ENCODE assay signal across 9 mouse cellular contexts in genomic region chr13:74009791-74010614, GRCm38 (mm10). TPM values are rescaled to one million over a fixed set of nuclear protein-coding genes. Genes with fewer than 3 reads are reported as not detected.
A peak's percentile ranks its signal among the peaks of the same experiment; 100 is the strongest.
DNase-seq lines count a peak whose midpoint lies in the region; ATAC-seq and TF ChIP-seq lines count a peak whose summit lies in the region.
"Had no signal": no experiment of that assay in that cellular context is flagged by ENCODE, and none has a peak within 500 bp of the region (broad histone marks: within the 10 kb centered on the region; RNA-seq: fewer than 3 reads in every experiment).

No protein-coding gene starts in this region.

- peak; percentile 57 for DNase-seq in adrenal gland, adult 8-10 months
- peak; percentile 83 for DNase-seq in embryonic facial prominence, embryonic 11.5 days (ENCODE audit: low spot score)
- DNase-seq in heart, adult 2 months = peak; percentile 82 to 84
- DNase-seq in kidney, adult 18-20 months = peak; percentile 71
- DNase-seq in limb, embryonic 10.5 days (ENCODE audit: low spot score) = peak; percentile 77
- peak; percentile 75 for DNase-seq in midbrain, embryonic 10.5 days (ENCODE audit: low spot score)

- H3K4me2 ChIP-seq in embryonic facial prominence, embryonic 11.5 days (ENCODE audit: low read depth, low read length) = peak overlapping the region; percentile 97

- ATAC-seq in embryonic facial prominence, embryonic 11.5 days (replicated peaks; ENCODE audit: insufficient number of reproducible peaks, low FRiP score, low TSS enrichment, low read depth) = peak; percentile 17; the same call in 1 of the 2 replicates
- no peak for ATAC-seq in monocyte, adult 5-6 weeks (replicated peaks; ENCODE audit: insufficient number of reproducible peaks, low FRiP score, low TSS enrichment, poor library complexity, severe bottlenecking)

- H3K9me3 ChIP-seq in embryonic facial prominence, embryonic 11.5 days (replicated peaks; ENCODE audit: control insufficient read depth, low read length) = no peaks in the 10 kb centered on the region
- H3K9me3 ChIP-seq in limb, embryonic 10.5 days (replicated peaks) = no peaks in the 10 kb centered on the region
- H3K9me3 ChIP-seq in midbrain, embryonic 10.5 days (replicated peaks) = no peaks in the 10 kb centered on the region

- no peak overlapping the region for H3K27ac ChIP-seq in embryonic facial prominence, embryonic 11.5 days (replicated peaks; ENCODE audit: low read depth, low read length)
- peak overlapping the region; percentile 93 for H3K27ac ChIP-seq in heart, adult 2 months
- H3K27ac ChIP-seq in limb, embryonic 10.5 days = no peak overlapping the region; the same call in 1 of the 2 replicates
- H3K27ac ChIP-seq in midbrain, embryonic 10.5 days (replicated peaks) = peak overlapping the region; percentile 70
- peak overlapping the region; percentile 10; the same call in 1 of the 2 replicates for H3K27ac ChIP-seq in small intestine, adult 2 months (ENCODE audit: insufficient read depth, low read depth, low read length)

- TF ChIP-seq POLR2A in heart, adult 2 months (IDR thresholded peaks at IDR 0.05; ENCODE audit: insufficient read depth, low read depth, low read length) = no peak; the same call in 1 of the 2 replicates
- no peak for TF ChIP-seq POLR2A in small intestine, adult 2 months (IDR thresholded peaks at IDR 0.05; ENCODE audit: low read depth, low read length)

- TF ChIP-seq CTCF in heart, adult 2 months (IDR thresholded peaks at IDR 0.05) = no peak
- TF ChIP-seq CTCF in small intestine, adult 2 months (IDR thresholded peaks at IDR 0.05; ENCODE audit: extremely low read depth, insufficient read length, insufficient replicate concordance, low read depth, low read length) = no peak

- no peaks in the 10 kb centered on the region for H3K36me3 ChIP-seq in embryonic facial prominence, embryonic 11.5 days (replicated peaks; ENCODE audit: control insufficient read depth, insufficient read depth, low read depth, low read length)
- no peaks in the 10 kb centered on the region; the same call in 1 of the 2 replicates for H3K36me3 ChIP-seq in heart, adult 2 months (ENCODE audit: control insufficient read depth, insufficient read depth, low read length)
- H3K36me3 ChIP-seq in limb, embryonic 10.5 days = no peaks in the 10 kb centered on the region
- no peaks in the 10 kb centered on the region for H3K36me3 ChIP-seq in midbrain, embryonic 10.5 days
- H3K36me3 ChIP-seq in small intestine, adult 2 months (ENCODE audit: control insufficient read depth, insufficient read depth, low read length) = no peaks in the 10 kb centered on the region

- under 1% methylated on average over 55 of the region's 55 CpGs for WGBS in embryonic facial prominence, embryonic 11.5 days
- 1% methylated on average over 55 of the region's 55 CpGs for WGBS in heart, adult 2 months
- 2% methylated on average over 55 of the region's 55 CpGs for whole genome bisulfite sequencing in limb, embryonic 10.5 days
- under 1% methylated on average over 53 of the region's 55 CpGs for WGBS in midbrain, embryonic 10.5 days
- WGBS in small intestine, adult 2 months = 1% methylated on average over 55 of the region's 55 CpGs

- H3K79me2 ChIP-seq in heart, adult 2 months (replicated peaks; ENCODE audit: control insufficient read depth, insufficient read depth, low read length) = peaks cover 6% of the 10 kb centered on the region

- intact Hi-C loops in heart, adult 2 months (cut with DNase I) = loop anchor here (1.0 to 2.0 kb wide), 4 partner anchors 17 to 52 kb away; partner anchors contain the start of gene Cep72

- H3K4me1 ChIP-seq in embryonic facial prominence, embryonic 11.5 days (ENCODE audit: control insufficient read depth, insufficient read depth, low read length) = no peaks in the 10 kb centered on the region
- peaks cover 11% of the 10 kb centered on the region for H3K4me1 ChIP-seq in heart, adult 2 months (ENCODE audit: control insufficient read depth, insufficient read depth, low read length)
- H3K4me1 ChIP-seq in limb, embryonic 10.5 days = peaks cover 24% of the 10 kb centered on the region
- peaks cover 23% of the 10 kb centered on the region for H3K4me1 ChIP-seq in midbrain, embryonic 10.5 days
- H3K4me1 ChIP-seq in small intestine, adult 2 months (ENCODE audit: control insufficient read depth, insufficient read depth, insufficient read length, low read length) = no peaks in the 10 kb centered on the region; the same call in none of the 2 replicates

- 0 out of 2 replicates have a peak, but pooled peaks have one; percentile 26 for TF ChIP-seq EP300 in heart, adult 2 months (IDR thresholded peaks at IDR 0.05; ENCODE audit: insufficient read depth, low read depth, low read length)

- peaks cover 13% of the 10 kb centered on the region; the same call in 1 of the 2 replicates for H3K27me3 ChIP-seq in embryonic facial prominence, embryonic 11.5 days (ENCODE audit: control insufficient read depth, insufficient read depth, low read length)
- no peaks in the 10 kb centered on the region for H3K27me3 ChIP-seq in heart, adult 2 months (ENCODE audit: control insufficient read depth, insufficient read depth, low read length)
- peaks cover 65% of the 10 kb centered on the region for H3K27me3 ChIP-seq in limb, embryonic 10.5 days (ENCODE audit: low read depth, poor library complexity, severe bottlenecking)
- peaks cover 51% of the 10 kb centered on the region for H3K27me3 ChIP-seq in midbrain, embryonic 10.5 days (ENCODE audit: low read depth, poor library complexity, severe bottlenecking)
- no peaks in the 10 kb centered on the region for H3K27me3 ChIP-seq in small intestine, adult 2 months (ENCODE audit: control insufficient read depth, insufficient read depth, low read length)

- H3K9ac ChIP-seq in embryonic facial prominence, embryonic 11.5 days (replicated peaks; ENCODE audit: low read length) = peak overlapping the region; percentile 22
- peak overlapping the region; percentile 71 for H3K9ac ChIP-seq in heart, adult 2 months (ENCODE audit: low read depth, low read length)

- peak overlapping the region; percentile 38 for H3K4me3 ChIP-seq in embryonic facial prominence, embryonic 11.5 days (ENCODE audit: low read depth, low read length)
- peak overlapping the region; percentile 59 for H3K4me3 ChIP-seq in heart, adult 2 months
- peak overlapping the region; percentile 64 for H3K4me3 ChIP-seq in limb, embryonic 10.5 days
- H3K4me3 ChIP-seq in midbrain, embryonic 10.5 days = peak overlapping the region; percentile 68
- H3K4me3 ChIP-seq in small intestine, adult 2 months (ENCODE audit: low read depth, low read length) = peak overlapping the region; percentile 65

RNA-seq across cellular contexts. Expression of gene Tppp, which starts 0.8 kb away (rescaled TPM):
- total RNA-seq in adrenal gland, adult 8-10 months (2022) = 10 to 100 TPM in 3 of 4 experiments, 1 to 10 TPM in 1; 8.2 to 16.4 (median 14.6) TPM
- polyA plus RNA-seq in embryonic facial prominence, embryonic 11.5 days (2014; fragmentation: Nextera tagmentation; extraction: Ambion mirVana) = 1.7 and 1.8 TPM in 2 replicates
- total RNA-seq in heart, adult 2 months (2021) = 10 to 100 TPM; 14.3 to 15.6 TPM
- 13.3 and 24.5 TPM in 2 replicates for polyA plus RNA-seq in heart, adult 2 months (2012; rRNA removed)
- 0.20 and 0.25 TPM in 2 replicates for polyA plus RNA-seq in limb, embryonic 10.5 days (2016; fragmentation: Nextera tagmentation; extraction: Ambion mirVana)
- polyA plus RNA-seq in midbrain, embryonic 10.5 days (2016; fragmentation: Nextera tagmentation; extraction: Ambion mirVana) = 1.00 and 1.9 TPM in 2 replicates
- polyA plus RNA-seq in small intestine, adult 2 months (2012; rRNA removed) = 3.2 and 9.9 TPM in 2 replicates
- 2.7 to 5.5 TPM (median 3.5 TPM) in 3 replicates for total RNA-seq in monocyte, adult 5-6 weeks (2017)

RNA-seq across cellular contexts. Expression of gene Zdhhc11, which starts 46.4 kb away (rescaled TPM):
- total RNA-seq in adrenal gland, adult 8-10 months (2022) = not detected
- not detected in 2 replicates for polyA plus RNA-seq in embryonic facial prominence, embryonic 11.5 days (2014; fragmentation: Nextera tagmentation; extraction: Ambion mirVana)
- total RNA-seq in heart, adult 2 months (2021) = not detected
- polyA plus RNA-seq in heart, adult 2 months (2012; rRNA removed) = not detected in 2 replicates
- polyA plus RNA-seq in limb, embryonic 10.5 days (2016; fragmentation: Nextera tagmentation; extraction: Ambion mirVana) = not detected in 2 replicates
- polyA plus RNA-seq in midbrain, embryonic 10.5 days (2016; fragmentation: Nextera tagmentation; extraction: Ambion mirVana) = not detected in 2 replicates
- polyA plus RNA-seq in small intestine, adult 2 months (2012; rRNA removed) = not detected in 2 replicates
- total RNA-seq in monocyte, adult 5-6 weeks (2017) = not detected in 3 replicates
- total RNA-seq: gastrocnemius, adult 8-10 months had no signal

RNA-seq across cellular contexts. Expression of gene Cep72, which starts 52.1 kb away (rescaled TPM):
- total RNA-seq in adrenal gland, adult 8-10 months (2022) = 10 to 100 TPM in 1 of 4 experiments, 1 to 10 TPM in 3; 3.9 to 11.5 (median 7.5) TPM
- 19.4 and 25.2 TPM in 2 replicates for polyA plus RNA-seq in embryonic facial prominence, embryonic 11.5 days (2014; fragmentation: Nextera tagmentation; extraction: Ambion mirVana)
- under 1 TPM; 0.34 TPM for total RNA-seq in heart, adult 2 months (2021)
- 0.68 and 1.2 TPM in 2 replicates for polyA plus RNA-seq in heart, adult 2 months (2012; rRNA removed)
- 21.2 and 27.7 TPM in 2 replicates for polyA plus RNA-seq in limb, embryonic 10.5 days (2016; fragmentation: Nextera tagmentation; extraction: Ambion mirVana)
- polyA plus RNA-seq in midbrain, embryonic 10.5 days (2016; fragmentation: Nextera tagmentation; extraction: Ambion mirVana) = 22.5 and 25.6 TPM in 2 replicates
- polyA plus RNA-seq in small intestine, adult 2 months (2012; rRNA removed) = 0.70 and 1.4 TPM in 2 replicates
- 1.5 to 3.5 TPM (median 2.3 TPM) in 3 replicates for total RNA-seq in monocyte, adult 5-6 weeks (2017)

Comparison
In these comparisons a context has a peak if more than half of its experiments do, and no peak if none do; other contexts are left out.
1. H3K27ac ChIP-seq: peak in heart, adult 2 months (single experiment), midbrain, embryonic 10.5 days (single experiment) and small intestine, adult 2 months (single experiment); none in embryonic facial prominence, embryonic 11.5 days (single experiment) and limb, embryonic 10.5 days (single experiment).
2. Peak in every context shown above with its lines, with median percentiles within 50 percentile points of each other: DNase-seq and H3K4me3 ChIP-seq.